Mouse (Mus musculus) natural killer cell, adult 2 months (primary cell): ENCODE measurements around the gene Minpp1.
A peak's percentile ranks its signal among the peaks of the same experiment; 100 is the strongest.

Source experiments
- DNase-seq, 2 experiments: peaks; one replicate each; pipeline ENCODE4 v3.0.0; 2022; ENCODE audit warnings: low spot score in 2 of 2

Minpp1 gene

GRCm38 (mm10) chr19:32485681-32486105 is at the start of gene Minpp1:
Gene Minpp1, plus strand, starts transcription at chr19:32485769.
- DNase-seq: peak; percentile 52 to 78

- no peak for DNase-seq
Measured at GRCm38 (mm10) chr19:32439356-32439755, 46.2 kb upstream of the Minpp1 start.

GRCm38 (mm10) chr19:32441568-32441967 is 44.0 kb upstream of the Minpp1 start:
- peak in 1 of 2 experiments; percentile 52 for DNase-seq

- DNase-seq: no peak
Measured at GRCm38 (mm10) chr19:32448931-32449330, 36.6 kb upstream of the Minpp1 start.

GRCm38 (mm10) chr19:32452231-32452630 is 33.3 kb upstream of the Minpp1 start:
- no peak for DNase-seq

- DNase-seq: no peak
Measured at GRCm38 (mm10) chr19:32456744-32457143, 28.8 kb upstream of the Minpp1 start.

GRCm38 (mm10) chr19:32457631-32458030 is 27.9 kb upstream of the Minpp1 start:
- DNase-seq: peak in 1 of 2 experiments; percentile 32

- no peak for DNase-seq
Measured at GRCm38 (mm10) chr19:32463037-32463436, 22.5 kb upstream of the Minpp1 start.

GRCm38 (mm10) chr19:32465228-32465627 is 20.3 kb upstream of the Minpp1 start:
- DNase-seq: no peak

- no peak for DNase-seq
Measured at GRCm38 (mm10) chr19:32466478-32466877, 19.1 kb upstream of the Minpp1 start, which contains the start of gene Rpl9-ps6. Gene Rpl9-ps6, minus strand, starts transcription at chr19:32466578.

- no peak for DNase-seq
Measured at GRCm38 (mm10) chr19:32467325-32467724, 18.2 kb upstream of the Minpp1 start.

- peak in 1 of 2 experiments; percentile 33 for DNase-seq
Measured at GRCm38 (mm10) chr19:32470059-32470497, 15.5 kb upstream of the Minpp1 start.

- no peak for DNase-seq
Measured at GRCm38 (mm10) chr19:32470570-32471263, 14.9 kb upstream of the Minpp1 start.

GRCm38 (mm10) chr19:32476016-32476711 is 9.4 kb upstream of the Minpp1 start:
- no peak for DNase-seq

GRCm38 (mm10) chr19:32476712-32477052 is 8.9 kb upstream of the Minpp1 start:
- DNase-seq: no peak

GRCm38 (mm10) chr19:32480255-32480654 is 5.3 kb upstream of the Minpp1 start:
- no peak for DNase-seq

- DNase-seq: no peak
Measured at GRCm38 (mm10) chr19:32480791-32481442, 4.7 kb upstream of the Minpp1 start.

GRCm38 (mm10) chr19:32481511-32481910 is 4.1 kb upstream of the Minpp1 start:
- no peak for DNase-seq

GRCm38 (mm10) chr19:32484941-32485660 is 468 bp upstream of the Minpp1 start:
- no peak for DNase-seq

GRCm38 (mm10) chr19:32486106-32486724 is 646 bp downstream of the Minpp1 start:
- DNase-seq: peak; percentile 16 to 51

- no peak for DNase-seq
Measured at GRCm38 (mm10) chr19:32487595-32488255, 2.2 kb downstream of the Minpp1 start.
